Mouse (Mus musculus) spleen, postnatal 4 days (tissue): ENCODE measurements around the gene Nde1.
"Not testable (repeated sequence)": the region's sequence is repeated elsewhere in the genome, so short reads cannot be mapped to it uniquely, and the experiment has no call there.

ENCODE experiments used
- DNase-seq, 2 experiments: peaks; one replicate each; pipeline ENCODE4 v3.0.0; 2022; ENCODE audit warnings: low spot score in 2 of 2

Gene Nde1

GRCm38 (mm10) chr16:14162988-14163416 is at the start of gene Nde1, which contains the start of gene Marf1:
Gene Nde1, plus strand, starts transcription at chr16:14163275.
Gene Marf1, minus strand, starts transcription at chr16:14163351.
- peak; percentile 94 to 96 for DNase-seq

- no peak for DNase-seq
Measured at GRCm38 (mm10) chr16:14117299-14117698, 45.8 kb upstream of the Nde1 start.

GRCm38 (mm10) chr16:14120941-14121340 is 42.1 kb upstream of the Nde1 start:
- DNase-seq, result no peak

- no peak for DNase-seq
Measured at GRCm38 (mm10) chr16:14121563-14121962, 41.5 kb upstream of the Nde1 start.

- no peak for DNase-seq
Measured at GRCm38 (mm10) chr16:14122586-14122985, 40.5 kb upstream of the Nde1 start.

- no peak for DNase-seq
Measured at GRCm38 (mm10) chr16:14123901-14124300, 39.2 kb upstream of the Nde1 start.

- DNase-seq, result no peak
Measured at GRCm38 (mm10) chr16:14124709-14125108, 38.4 kb upstream of the Nde1 start.

- no peak for DNase-seq
Measured at GRCm38 (mm10) chr16:14125253-14125652, 37.8 kb upstream of the Nde1 start.

GRCm38 (mm10) chr16:14128977-14129376 is 34.1 kb upstream of the Nde1 start:
- no peak for DNase-seq

GRCm38 (mm10) chr16:14130796-14131195 is 32.3 kb upstream of the Nde1 start:
- DNase-seq, result no peak

- no peak for DNase-seq
Measured at GRCm38 (mm10) chr16:14131376-14131775, 31.7 kb upstream of the Nde1 start.

- DNase-seq, result no peak
Measured at GRCm38 (mm10) chr16:14131838-14132237, 31.2 kb upstream of the Nde1 start.

- DNase-seq, result no peak
Measured at GRCm38 (mm10) chr16:14135014-14135413, 28.1 kb upstream of the Nde1 start.

- DNase-seq, result no peak
Measured at GRCm38 (mm10) chr16:14137976-14138561, 25.0 kb upstream of the Nde1 start.

GRCm38 (mm10) chr16:14139106-14139505 is 24.0 kb upstream of the Nde1 start:
- no peak for DNase-seq

GRCm38 (mm10) chr16:14143298-14143697 is 19.8 kb upstream of the Nde1 start:
- no peak for DNase-seq

GRCm38 (mm10) chr16:14147712-14148111 is 15.4 kb upstream of the Nde1 start:
- DNase-seq, result no peak

GRCm38 (mm10) chr16:14151718-14152117 is 11.4 kb upstream of the Nde1 start:
- no peak for DNase-seq

- not testable (repeated sequence) for DNase-seq
Measured at GRCm38 (mm10) chr16:14155638-14156037, 7.4 kb upstream of the Nde1 start.

- no peak for DNase-seq
Measured at GRCm38 (mm10) chr16:14156312-14156711, 6.8 kb upstream of the Nde1 start.

GRCm38 (mm10) chr16:14158536-14158935 is 4.5 kb upstream of the Nde1 start:
- no peak for DNase-seq

GRCm38 (mm10) chr16:14158936-14159745 is 3.9 kb upstream of the Nde1 start:
- DNase-seq, result peak; percentile 99 to 100

GRCm38 (mm10) chr16:14159746-14160131 is 3.3 kb upstream of the Nde1 start:
- DNase-seq, result peak; percentile 79 to 86
